Comparison of ENCODE assay signal across 16 mouse cellular contexts in the genomic region with DNA sequence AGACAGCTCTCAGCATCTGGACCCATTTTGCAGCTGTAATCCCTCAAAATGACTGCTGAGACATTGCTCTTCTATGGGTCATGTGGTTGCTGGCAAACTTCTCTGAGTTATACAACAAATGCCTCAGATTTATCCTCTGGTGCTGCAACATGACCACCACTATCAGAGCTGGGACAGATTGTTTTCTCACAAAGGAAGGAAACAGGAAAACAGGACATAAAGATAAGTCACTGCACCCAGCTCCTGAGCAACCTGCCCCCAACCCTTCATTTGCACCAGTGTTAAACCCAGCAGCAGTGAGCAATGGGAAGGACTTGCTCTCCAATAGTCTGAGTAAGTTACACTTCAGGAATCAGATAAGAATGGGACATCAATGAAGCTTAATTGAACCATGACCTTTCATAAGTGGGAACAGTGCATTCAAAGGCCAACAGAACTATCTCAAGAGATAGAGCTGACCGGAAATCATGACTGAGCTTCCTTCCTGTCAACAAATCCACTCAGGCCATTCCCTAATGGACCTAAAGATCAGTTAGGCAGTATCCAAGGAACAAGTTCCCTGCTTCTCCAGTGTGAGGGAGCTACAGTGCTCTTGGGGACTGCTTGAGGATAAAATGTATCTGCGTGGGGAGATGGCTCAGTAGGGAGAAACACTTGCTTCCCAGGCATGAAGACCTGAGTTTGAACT. TPM values are rescaled to one million over a fixed set of nuclear protein-coding genes. Genes with fewer than 3 reads are reported as not detected.
DNase-seq lines count a peak whose midpoint lies in the region; ATAC-seq and TF ChIP-seq lines count a peak whose summit lies in the region.
"Had no signal": no experiment of that assay in that cellular context is flagged by ENCODE, and none has a peak within 500 bp of the region (broad histone marks: within the 10 kb centered on the region; RNA-seq: fewer than 3 reads in every experiment).

No protein-coding gene starts in this region.

- 0 out of 2 replicates have a peak, but pooled peaks have one; percentile 18 for ATAC-seq in heart, embryonic 11.5 days (replicated peaks; ENCODE audit: insufficient number of reproducible peaks, low FRiP score, low TSS enrichment)
- 0 out of 2 replicates have a peak, but pooled peaks have one; percentile 49 for ATAC-seq in kidney, embryonic 16.5 days (ENCODE audit: low FRiP score, low TSS enrichment)
- ATAC-seq: intestine, postnatal 0 days had no signal

- no peak for TF ChIP-seq CTCF in heart, adult 2 months (IDR thresholded peaks at IDR 0.05)

- H3K27ac ChIP-seq in heart, adult 2 months = no peak overlapping the region
- no peak overlapping the region for H3K27ac ChIP-seq in heart, embryonic 11.5 days (ENCODE audit: low read depth, low read length)
- no peak overlapping the region; the same call in 1 of the 2 replicates for H3K27ac ChIP-seq in kidney, embryonic 16.5 days (ENCODE audit: low read length)
- no peak overlapping the region for H3K27ac ChIP-seq in limb, embryonic 10.5 days
- H3K27ac ChIP-seq: hindbrain, embryonic 10.5 days; left cerebral cortex, adult 2 months; liver, embryonic 14.5 days; neural tube, embryonic 15.5 days had no signal

- TF ChIP-seq POLR2A in heart, adult 2 months (IDR thresholded peaks at IDR 0.05; ENCODE audit: insufficient read depth, low read depth, low read length) = no peak

- peak; percentile 20 to 22 for DNase-seq in heart, adult 2 months
- DNase-seq in heart, postnatal 25 days (ENCODE audit: low spot score) = no peak
- DNase-seq in lung, postnatal 10 days = peak; percentile 21
- DNase-seq in limb, embryonic 10.5 days (ENCODE audit: low spot score) = no peak
- no peak for DNase-seq in cerebellum, postnatal 10 days
- DNase-seq in left cerebral cortex, postnatal 4 days = no peak
- DNase-seq: embryo, embryonic 11 days; thymus, postnatal 14 days had no signal

- H3K9me3 ChIP-seq in heart, embryonic 11.5 days (replicated peaks; ENCODE audit: control insufficient read depth, low read length) = no peaks in the 10 kb centered on the region
- H3K9me3 ChIP-seq in kidney, embryonic 16.5 days (ENCODE audit: low read length) = no peaks in the 10 kb centered on the region
- no peaks in the 10 kb centered on the region for H3K9me3 ChIP-seq in limb, embryonic 10.5 days (replicated peaks)
- H3K9me3 ChIP-seq: hindbrain, embryonic 10.5 days; neural tube, embryonic 15.5 days had no signal

- no peaks in the 10 kb centered on the region for H3K27me3 ChIP-seq in heart, adult 2 months (ENCODE audit: control insufficient read depth, insufficient read depth, low read length)
- no peaks in the 10 kb centered on the region for H3K27me3 ChIP-seq in heart, embryonic 11.5 days (ENCODE audit: control insufficient read depth, insufficient read depth, low read length)
- H3K27me3 ChIP-seq in kidney, embryonic 16.5 days (ENCODE audit: insufficient read depth, low read length) = no peaks in the 10 kb centered on the region
- no peaks in the 10 kb centered on the region for H3K27me3 ChIP-seq in limb, embryonic 10.5 days (ENCODE audit: low read depth, poor library complexity, severe bottlenecking)
- H3K27me3 ChIP-seq: neural tube, embryonic 15.5 days had no signal

- intact Hi-C loops in heart, adult 2 months (cut with DNase I) = loop anchor here (2.0 to 10.0 kb wide), 2 partner anchors 69 to 159 kb away; no protein-coding TSS in a partner anchor
- intact Hi-C loops in heart, postnatal 25 days (cut with DNase I) = no loop called here
- intact Hi-C loops in left cerebral cortex, postnatal 4 days (cut with DNase I) = no loop called here

- no peak overlapping the region for H3K4me3 ChIP-seq in heart, adult 2 months
- H3K4me3 ChIP-seq in heart, embryonic 11.5 days (ENCODE audit: low read depth, low read length) = no peak overlapping the region
- no peak overlapping the region for H3K4me3 ChIP-seq in kidney, embryonic 16.5 days (ENCODE audit: low read length)
- H3K4me3 ChIP-seq in limb, embryonic 10.5 days = no peak overlapping the region
- H3K4me3 ChIP-seq: erythroblast, embryonic 14.5 days; hindbrain, embryonic 10.5 days; left cerebral cortex, adult 2 months; neural tube, embryonic 15.5 days had no signal

- no peak overlapping the region for H3K4me2 ChIP-seq in heart, embryonic 11.5 days
- no peak overlapping the region for H3K4me2 ChIP-seq in kidney, embryonic 16.5 days (replicated peaks; ENCODE audit: low read depth, low read length)
- H3K4me2 ChIP-seq: neural tube, embryonic 15.5 days had no signal

- H3K9ac ChIP-seq in heart, adult 2 months (ENCODE audit: low read depth, low read length) = no peak overlapping the region
- H3K9ac ChIP-seq in heart, embryonic 11.5 days (ENCODE audit: low read depth, low read length) = no peak overlapping the region
- no peak overlapping the region for H3K9ac ChIP-seq in kidney, embryonic 16.5 days (replicated peaks; ENCODE audit: low read length)
- H3K9ac ChIP-seq: liver, embryonic 14.5 days; neural tube, embryonic 15.5 days had no signal

- TF ChIP-seq EP300 in heart, adult 2 months (IDR thresholded peaks at IDR 0.05; ENCODE audit: insufficient read depth, low read depth, low read length) = 0 out of 2 replicates have a peak, but pooled peaks have one; percentile 21

- 21% methylated on average over 2 of the region's 2 CpGs for WGBS in heart, adult 2 months
- WGBS in heart, embryonic 11.5 days (ENCODE audit: insufficient replicate concordance) = 48% methylated on average over 2 of the region's 2 CpGs
- 57% methylated on average over 2 of the region's 2 CpGs for WGBS in kidney, embryonic 16.5 days
- WGBS in limb, embryonic 10.5 days = 74% methylated on average over 2 of the region's 2 CpGs

- H3K79me2 ChIP-seq in heart, adult 2 months (replicated peaks; ENCODE audit: control insufficient read depth, insufficient read depth, low read length) = no peaks in the 10 kb centered on the region

- H3K4me1 ChIP-seq in heart, adult 2 months (ENCODE audit: control insufficient read depth, insufficient read depth, low read length) = peaks cover 2% of the 10 kb centered on the region
- H3K4me1 ChIP-seq in heart, embryonic 11.5 days (ENCODE audit: control insufficient read depth, insufficient read depth, low read length) = no peaks in the 10 kb centered on the region
- H3K4me1 ChIP-seq in kidney, embryonic 16.5 days (ENCODE audit: insufficient read depth, low read length) = no peaks in the 10 kb centered on the region
- no peaks in the 10 kb centered on the region for H3K4me1 ChIP-seq in limb, embryonic 10.5 days
- H3K4me1 ChIP-seq: hindbrain, embryonic 10.5 days; neural tube, embryonic 15.5 days had no signal

- no peaks in the 10 kb centered on the region for H3K36me3 ChIP-seq in heart, adult 2 months (ENCODE audit: control insufficient read depth, insufficient read depth, low read length)
- H3K36me3 ChIP-seq in heart, embryonic 11.5 days (ENCODE audit: control insufficient read depth, insufficient read depth, low read length) = no peaks in the 10 kb centered on the region
- no peaks in the 10 kb centered on the region for H3K36me3 ChIP-seq in kidney, embryonic 16.5 days (ENCODE audit: insufficient read depth, low read length)
- H3K36me3 ChIP-seq in limb, embryonic 10.5 days = no peaks in the 10 kb centered on the region
- H3K36me3 ChIP-seq: hindbrain, embryonic 10.5 days; neural tube, embryonic 15.5 days had no signal

RNA-seq across cellular contexts. Expression of gene Cyp4a31, which starts 17.2 kb away (rescaled TPM):
- not detected for total RNA-seq in heart, adult 2 months (2021)
- polyA plus RNA-seq in heart, adult 2 months (2012; rRNA removed) = not detected in 2 replicates
- total RNA-seq in heart, postnatal 25 days (2021) = not detected
- not detected in 2 replicates for polyA plus RNA-seq in heart, embryonic 11.5 days (2014; fragmentation: Nextera tagmentation; extraction: Ambion mirVana)
- 41.3 and 57.4 TPM in 2 replicates for polyA plus RNA-seq in kidney, embryonic 16.5 days (2015; fragmentation: Nextera tagmentation; extraction: Ambion mirVana)
- not detected in 2 replicates for polyA plus RNA-seq in limb, embryonic 10.5 days (2016; fragmentation: Nextera tagmentation; extraction: Ambion mirVana)
- not detected for total RNA-seq in left cerebral cortex, postnatal 4 days (2021)
- total RNA-seq: left cerebral cortex, adult 2 months had no signal
- polyA plus RNA-seq: erythroblast, embryonic 14.5 days; hindbrain, embryonic 10.5 days; intestine, postnatal 0 days; neural tube, embryonic 15.5 days had no signal

RNA-seq across cellular contexts. Expression of gene Cyp4a10, which starts 28.2 kb away (rescaled TPM):
- total RNA-seq in heart, adult 2 months (2021) = under 1 TPM in 1 of 2 experiments, not detected in 1; 0.21 TPM
- polyA plus RNA-seq in heart, adult 2 months (2012; rRNA removed) = 0.41 TPM in 1 of 2 replicates, not detected in the other
- total RNA-seq in heart, postnatal 25 days (2021) = not detected
- polyA plus RNA-seq in heart, embryonic 11.5 days (2014; fragmentation: Nextera tagmentation; extraction: Ambion mirVana) = not detected in 2 replicates
- 3.0 and 3.1 TPM in 2 replicates for polyA plus RNA-seq in kidney, embryonic 16.5 days (2015; fragmentation: Nextera tagmentation; extraction: Ambion mirVana)
- not detected in 2 replicates for polyA plus RNA-seq in limb, embryonic 10.5 days (2016; fragmentation: Nextera tagmentation; extraction: Ambion mirVana)
- total RNA-seq in left cerebral cortex, postnatal 4 days (2021) = not detected
- total RNA-seq: left cerebral cortex, adult 2 months had no signal
- polyA plus RNA-seq: erythroblast, embryonic 14.5 days; hindbrain, embryonic 10.5 days; liver, embryonic 14.5 days; neural tube, embryonic 15.5 days had no signal

RNA-seq across cellular contexts. Expression of gene Cyp4a14, which starts 50.3 kb away (rescaled TPM):
- total RNA-seq in heart, adult 2 months (2021) = not detected
- polyA plus RNA-seq in heart, adult 2 months (2012; rRNA removed) = 0.32 TPM in 1 of 2 replicates, not detected in the other
- total RNA-seq in heart, postnatal 25 days (2021) = not detected
- polyA plus RNA-seq in heart, embryonic 11.5 days (2014; fragmentation: Nextera tagmentation; extraction: Ambion mirVana) = not detected in 2 replicates
- polyA plus RNA-seq in kidney, embryonic 16.5 days (2015; fragmentation: Nextera tagmentation; extraction: Ambion mirVana) = 0.40 and 0.47 TPM in 2 replicates
- polyA plus RNA-seq in limb, embryonic 10.5 days (2016; fragmentation: Nextera tagmentation; extraction: Ambion mirVana) = not detected in 2 replicates
- not detected for total RNA-seq in left cerebral cortex, postnatal 4 days (2021)
- total RNA-seq: left cerebral cortex, adult 2 months had no signal
- polyA plus RNA-seq: erythroblast, embryonic 14.5 days; hindbrain, embryonic 10.5 days; liver, embryonic 14.5 days; neural tube, embryonic 15.5 days had no signal

RNA-seq across cellular contexts. Expression of gene Cyp4a32, which starts 54.5 kb away (rescaled TPM):
- total RNA-seq in heart, adult 2 months (2021) = not detected
- not detected in 2 replicates for polyA plus RNA-seq in heart, adult 2 months (2012; rRNA removed)
- total RNA-seq in heart, postnatal 25 days (2021) = not detected
- not detected in 2 replicates for polyA plus RNA-seq in heart, embryonic 11.5 days (2014; fragmentation: Nextera tagmentation; extraction: Ambion mirVana)
- not detected in 2 replicates for polyA plus RNA-seq in kidney, embryonic 16.5 days (2015; fragmentation: Nextera tagmentation; extraction: Ambion mirVana)
- polyA plus RNA-seq in limb, embryonic 10.5 days (2016; fragmentation: Nextera tagmentation; extraction: Ambion mirVana) = not detected in 2 replicates
- total RNA-seq in left cerebral cortex, postnatal 4 days (2021) = not detected
- total RNA-seq: left cerebral cortex, adult 2 months had no signal
- polyA plus RNA-seq: erythroblast, embryonic 14.5 days; hindbrain, embryonic 10.5 days; intestine, postnatal 0 days; liver, embryonic 14.5 days; neural tube, embryonic 15.5 days had no signal

Comparison
In these comparisons a context has a peak if more than half of its experiments do, and no peak if none do; other contexts are left out.
1. DNase-seq: peak in heart, adult 2 months (2 of 2) and lung, postnatal 10 days (single experiment); none in heart, postnatal 25 days (single experiment), limb, embryonic 10.5 days (single experiment), cerebellum, postnatal 10 days (0 of 2) and left cerebral cortex, postnatal 4 days (single experiment).
2. RNA of gene Cyp4a31, which starts 17.2 kb away (polyA plus RNA-seq): 41.3 to 57.4 TPM in kidney, embryonic 16.5 days; not detected in heart, adult 2 months, not detected in heart, embryonic 11.5 days and not detected in limb, embryonic 10.5 days; every median in the first group is over 10 times any median in the second.